Mouse (Mus musculus) hindbrain, embryonic 10.5 days (tissue): ENCODE results near the gene Spata16. TPM values are rescaled to one million over a fixed set of nuclear protein-coding genes. Genes with fewer than 3 reads are reported as not detected.
"Not testable (repeated sequence)": the region's sequence is repeated elsewhere in the genome, so short reads cannot be mapped to it uniquely, and the experiment has no call there.

Experiments
- DNase-seq: peaks from one replicate; pipeline ENCODE4 v3.0.0-alpha.2; 2017; ENCODE audit warnings: low spot score
- H3K27ac ChIP-seq: fragments of 300-500 bp; sonication (generic); 2 replicates; pipeline ENCODE4 v1.5.1; 2016; ENCODE audit warnings: mild to moderate bottlenecking, moderate library complexity
- H3K27me3 ChIP-seq: fragments of 300-500 bp; sonication (generic); 2 replicates; pipeline ENCODE4 v1.6.1; 2016; ENCODE audit warnings: mild to moderate bottlenecking; ENCODE audit not compliant: poor library complexity, insufficient read depth, severe bottlenecking
- H3K36me3 ChIP-seq: fragments of 300-500 bp; sonication (generic); 2 replicates; pipeline ENCODE4 v1.6.1; 2016; ENCODE audit warnings: mild to moderate bottlenecking, moderate library complexity
- H3K4me1 ChIP-seq: fragments of 300-500 bp; sonication (generic); replicated peaks from 2 replicates; pipeline ENCODE4 v1.6.1; 2016; ENCODE audit warnings: mild to moderate bottlenecking
- H3K4me3 ChIP-seq: fragments of 300-500 bp; sonication (generic); 2 replicates; pipeline ENCODE4 v1.5.1; 2016; ENCODE audit warnings: mild to moderate bottlenecking, moderate library complexity
- H3K9me3 ChIP-seq: fragments of 300-500 bp; sonication (generic); 2 replicates; pipeline ENCODE4 v1.6.1; 2016; ENCODE audit warnings: mild to moderate bottlenecking, moderate library complexity
- WGBS: fragments of 180-500 bp; shearing (Covaris S2); methylation state at CpG from one replicate; pipeline ENCODE4 v1.1.7; 2016; 5-methylcytosine and 5-hydroxymethylcytosine counted together
- polyA plus RNA-seq: library from polyadenylated mRNA; unstranded; fragments of >200 nt; fragmentation: Nextera tagmentation; extraction: Ambion mirVana; gene quantifications from 2 replicates; pipeline ENCODE4 v1.2.1, GENCODE M21; 2016

The Spata16 gene
- not detected in 2 replicates for polyA plus RNA-seq

- Histone ChIP-seq H3K4me3 (no peak within 1 kb of the TSS), H3K27me3 (no peaks in the 10 kb centered on the region), H3K36me3 (no peaks in the 10 kb centered on the region), H3K9me3 (no peaks in the 10 kb centered on the region), H3K27ac (no peak within 1 kb of the TSS), H3K4me1 (peaks cover 25% of the 10 kb centered on the region)
- WGBS = 75% methylated on average over 11 of the region's 11 CpGs
- DNase-seq = no peak
Measured at GRCm38 (mm10) chr3:26637402-26637801, at the start of gene Spata16. Gene Spata16, plus strand, starts transcription at chr3:26637620.

DNA sequence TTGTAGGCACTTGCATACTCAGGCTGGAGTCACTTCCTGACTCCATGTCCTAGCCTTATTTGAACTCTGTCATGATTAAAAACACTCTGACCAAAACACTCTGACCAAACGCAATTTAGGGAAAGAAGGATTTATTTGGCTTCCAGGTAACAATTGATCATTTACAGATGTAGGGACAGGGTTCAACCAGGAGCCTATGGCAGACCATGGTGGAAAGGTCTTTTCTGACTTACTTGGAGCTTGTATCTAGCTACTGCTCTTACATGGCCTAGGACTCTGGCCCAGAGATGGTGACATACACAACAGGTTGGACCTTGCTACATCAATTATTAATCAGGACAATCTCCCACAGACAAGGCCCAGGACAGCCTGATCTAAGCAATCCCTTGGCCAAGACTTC, 32.6 kb upstream of the Spata16 start:
- 76% methylated on average over 1 of the region's 1 CpGs for WGBS
- H3K9me3 ChIP-seq = 0 out of 2 replicates have a peak, but pooled peaks cover 4% of the 10 kb centered on the region
- H3K36me3 ChIP-seq = no peaks in the 10 kb centered on the region
- H3K4me3 ChIP-seq = no peak overlapping the region
- H3K27me3 ChIP-seq = no peaks in the 10 kb centered on the region
- no peak overlapping the region for H3K27ac ChIP-seq
- DNase-seq = no peak
- no peaks in the 10 kb centered on the region for H3K4me1 ChIP-seq

DNA sequence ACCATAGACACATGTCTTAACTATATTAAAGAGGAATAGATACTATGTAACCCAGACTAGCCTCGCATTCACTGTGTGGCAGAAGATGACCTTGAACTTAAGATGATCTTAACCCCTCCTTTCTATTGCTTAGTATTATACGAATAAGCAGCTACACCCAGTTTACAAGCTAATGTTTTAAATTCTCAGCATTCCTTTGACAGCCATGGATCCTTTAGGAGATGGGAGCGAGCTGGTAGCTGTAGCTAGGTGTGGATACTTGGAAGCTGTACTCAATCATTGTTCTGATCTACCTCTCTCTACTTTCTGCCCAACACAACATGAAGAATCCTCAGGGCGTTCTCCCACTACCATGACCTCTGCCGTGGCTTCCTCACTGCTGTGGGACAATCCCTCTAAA, 28.9 kb upstream of the Spata16 start:
- Histone ChIP-seq H3K27me3 (no peaks in the 10 kb centered on the region), H3K27ac (no peak overlapping the region), H3K9me3 (no peaks in the 10 kb centered on the region), H3K36me3 (no peaks in the 10 kb centered on the region), H3K4me1 (no peaks in the 10 kb centered on the region), H3K4me3 (no peak overlapping the region)
- DNase-seq = no peak
- 88% methylated on average over 5 of the region's 5 CpGs for WGBS

DNA sequence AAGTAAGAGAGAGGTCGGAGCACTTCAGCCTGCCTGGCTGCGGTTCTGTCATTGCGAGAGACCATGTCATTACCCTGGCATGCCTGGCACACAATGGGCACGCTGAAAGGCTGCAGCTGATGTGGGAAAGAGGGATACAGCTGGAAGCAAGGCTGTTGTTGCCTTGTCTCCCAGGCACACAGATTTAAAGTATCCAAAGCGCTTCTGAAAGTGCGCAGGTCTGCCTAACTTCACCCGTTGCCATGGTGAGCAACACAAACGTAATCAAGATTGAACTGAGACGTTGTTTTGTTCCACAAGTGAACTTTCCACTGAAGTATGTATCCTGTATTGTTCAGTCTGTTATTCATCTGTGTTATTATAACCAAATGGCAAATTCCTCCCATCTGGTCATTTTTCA, 1.8 kb downstream of the Spata16 start:
- Histone ChIP-seq H3K9me3 (no peaks in the 10 kb centered on the region), H3K36me3 (no peaks in the 10 kb centered on the region), H3K27me3 (no peaks in the 10 kb centered on the region), H3K4me3 (no peak overlapping the region), H3K4me1 (peaks cover 25% of the 10 kb centered on the region), H3K27ac (no peak overlapping the region)
- 74% methylated on average over 9 of the region's 9 CpGs for WGBS
- DNase-seq = no peak

DNA sequence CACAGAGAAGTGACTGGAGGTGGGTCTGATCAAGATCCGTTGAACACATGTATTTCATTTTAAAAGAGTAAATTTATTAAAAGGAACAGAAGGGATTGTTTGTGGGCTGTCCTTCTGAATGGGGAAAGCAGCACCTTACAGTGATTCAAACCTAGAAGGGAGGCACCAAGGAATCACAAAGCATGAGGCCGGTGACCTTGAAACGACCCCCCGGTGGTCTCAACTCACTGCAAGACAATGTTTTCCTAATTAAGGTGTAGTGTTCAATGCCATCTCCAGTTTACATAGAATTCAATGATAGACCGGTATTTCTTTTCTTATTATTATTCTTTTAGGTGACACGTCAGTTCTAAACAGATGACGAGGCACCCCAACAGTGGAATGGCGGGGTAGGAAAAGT, 2.4 kb downstream of the Spata16 start:
- H3K27ac ChIP-seq = no peak overlapping the region
- no peak for DNase-seq
- H3K9me3 ChIP-seq = no peaks in the 10 kb centered on the region
- peaks cover 25% of the 10 kb centered on the region for H3K4me1 ChIP-seq
- no peaks in the 10 kb centered on the region for H3K27me3 ChIP-seq
- no peak overlapping the region for H3K4me3 ChIP-seq
- 76% methylated on average over 8 of the region's 8 CpGs for WGBS
- no peaks in the 10 kb centered on the region for H3K36me3 ChIP-seq

GRCm38 (mm10) chr3:26640321-26641075, 3.1 kb downstream of the Spata16 start:
- 56% methylated on average over 8 of the region's 8 CpGs for WGBS
- peak overlapping the region; percentile 12; the same call in 1 of the 2 replicates for H3K27ac ChIP-seq
- no peak for DNase-seq
- H3K4me3 ChIP-seq = no peak overlapping the region
- H3K4me1 ChIP-seq = peaks cover 25% of the 10 kb centered on the region
- no peaks in the 10 kb centered on the region for H3K27me3 ChIP-seq
- H3K9me3 ChIP-seq = no peaks in the 10 kb centered on the region
- H3K36me3 ChIP-seq = no peaks in the 10 kb centered on the region

- Histone ChIP-seq H3K9me3 (no peaks in the 10 kb centered on the region), H3K4me1 (peaks cover 25% of the 10 kb centered on the region), H3K36me3 (no peaks in the 10 kb centered on the region), H3K27ac (no peak overlapping the region), H3K4me3 (no peak overlapping the region), H3K27me3 (no peaks in the 10 kb centered on the region)
- WGBS = 48% methylated on average over 15 of the region's 15 CpGs
- DNase-seq = peak; percentile 51
Measured at GRCm38 (mm10) chr3:26641351-26642249, 4.2 kb downstream of the Spata16 start.

DNA sequence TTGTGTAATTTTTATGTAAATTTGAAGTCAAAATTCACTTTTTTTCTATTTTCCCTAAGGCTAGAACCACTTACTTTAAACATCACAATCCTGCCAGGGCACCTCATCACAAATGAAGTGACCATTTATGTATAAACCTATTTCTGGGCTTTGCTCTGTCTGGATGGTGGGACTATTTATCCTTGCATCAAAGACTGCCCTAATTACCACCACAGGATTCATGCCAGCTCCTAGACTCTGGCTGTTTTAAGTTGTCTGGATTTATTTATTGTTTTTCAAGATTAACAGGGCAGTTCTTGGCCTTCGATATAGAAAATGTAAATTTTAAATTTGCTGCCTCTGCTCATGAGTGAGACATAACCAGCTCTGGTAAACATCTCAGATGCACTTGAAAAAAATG, 6.7 kb downstream of the Spata16 start:
- Histone ChIP-seq H3K27me3 (no peaks in the 10 kb centered on the region), H3K9me3 (no peaks in the 10 kb centered on the region), H3K36me3 (no peaks in the 10 kb centered on the region), H3K4me1 (peaks cover 22% of the 10 kb centered on the region), H3K27ac (no peak overlapping the region), H3K4me3 (no peak overlapping the region)
- 93% methylated on average over 1 of the region's 1 CpGs for WGBS
- DNase-seq = no peak

GRCm38 (mm10) chr3:26646834-26647233, 9.4 kb downstream of the Spata16 start:
- 83% methylated on average over 7 of the region's 7 CpGs for WGBS
- H3K4me1 ChIP-seq = no peaks in the 10 kb centered on the region; the same call in 1 of the 2 replicates
- no peaks in the 10 kb centered on the region for H3K27me3 ChIP-seq
- no peaks in the 10 kb centered on the region for H3K36me3 ChIP-seq
- no peak for DNase-seq
- no peak overlapping the region for H3K4me3 ChIP-seq
- no peak overlapping the region for H3K27ac ChIP-seq
- no peaks in the 10 kb centered on the region for H3K9me3 ChIP-seq

- Histone ChIP-seq H3K27ac (no peak overlapping the region), H3K4me3 (no peak overlapping the region), H3K36me3 (no peaks in the 10 kb centered on the region), H3K9me3 (no peaks in the 10 kb centered on the region), H3K27me3 (no peaks in the 10 kb centered on the region), H3K4me1 (no peaks in the 10 kb centered on the region)
- WGBS = 87% methylated on average over 3 of the region's 3 CpGs
- DNase-seq = no peak
Measured at GRCm38 (mm10) chr3:26685832-26686231, 48.4 kb downstream of the Spata16 start.

DNA sequence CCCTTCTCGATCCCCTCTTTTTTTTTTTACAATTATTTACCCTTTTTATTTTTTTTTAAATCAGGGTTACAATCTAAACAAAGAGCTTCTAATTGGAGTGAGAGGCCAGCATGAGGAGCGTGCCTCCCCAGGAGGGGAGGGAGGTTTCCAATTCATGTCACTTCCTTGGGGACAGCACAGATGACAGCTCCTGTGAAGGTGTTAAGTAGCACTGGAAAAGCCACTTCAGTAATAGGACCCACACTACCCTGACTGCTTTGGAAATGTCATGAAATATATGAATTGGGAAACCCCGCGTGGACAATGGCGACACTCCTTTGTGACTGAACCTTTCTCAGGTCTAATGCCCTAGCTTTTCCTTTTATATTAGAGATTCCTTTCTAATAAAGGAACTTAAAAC, 72.1 kb downstream of the Spata16 start:
- H3K4me3 ChIP-seq, H3K27ac ChIP-seq, H3K9me3 ChIP-seq, DNase-seq, H3K4me1 ChIP-seq, H3K27me3 ChIP-seq, H3K36me3 ChIP-seq: not testable (repeated sequence)
- 76% methylated on average over 5 of the region's 5 CpGs for WGBS

DNA sequence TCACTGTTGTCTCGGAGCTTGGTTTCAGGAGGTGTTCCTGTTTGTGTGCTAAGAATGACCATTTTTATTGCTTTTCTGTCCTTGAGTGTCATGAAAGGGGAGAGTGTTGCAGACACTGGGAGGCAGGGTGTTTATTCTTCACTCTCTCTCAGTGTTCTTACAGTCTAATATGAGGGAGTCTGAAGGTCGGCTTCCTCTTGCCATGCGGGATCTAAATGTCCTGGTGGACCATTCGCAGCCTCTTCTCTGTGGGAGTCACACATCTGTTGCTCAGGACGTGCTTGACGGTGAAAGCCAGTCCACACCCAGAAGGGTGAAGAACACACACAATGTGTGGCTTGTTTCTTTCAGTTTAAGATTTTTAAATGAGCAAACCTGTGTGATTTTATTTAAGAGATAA, 90.1 kb downstream of the Spata16 start:
- 73% methylated on average over 6 of the region's 6 CpGs for WGBS
- no peak overlapping the region for H3K27ac ChIP-seq
- H3K27me3 ChIP-seq = no peaks in the 10 kb centered on the region
- no peaks in the 10 kb centered on the region for H3K4me1 ChIP-seq
- H3K4me3 ChIP-seq = no peak overlapping the region
- no peaks in the 10 kb centered on the region for H3K9me3 ChIP-seq
- no peaks in the 10 kb centered on the region for H3K36me3 ChIP-seq
- DNase-seq = no peak

- Histone ChIP-seq H3K27me3 (no peaks in the 10 kb centered on the region), H3K9me3 (no peaks in the 10 kb centered on the region), H3K36me3 (no peaks in the 10 kb centered on the region), H3K27ac (no peak overlapping the region), H3K4me1 (no peaks in the 10 kb centered on the region), H3K4me3 (no peak overlapping the region)
- 83% methylated on average over 2 of the region's 2 CpGs for WGBS
- DNase-seq = no peak
Measured at GRCm38 (mm10) chr3:26750492-26750891, 113.1 kb downstream of the Spata16 start.
